Mouse (Mus musculus) lung, embryonic 15.5 days (tissue): ENCODE measurements around the gene Flnb. TPM values are rescaled to one million over a fixed set of nuclear protein-coding genes. Genes with fewer than 3 reads are reported as not detected.

Experiments used
- ATAC-seq: fragments of 200-750 bp; cut with Nextera tagmentation; 2 replicates; pipeline ENCODE4 v1.8.0; 2017; ENCODE audit warnings: moderate number of reproducible peaks, borderline replicate concordance; ENCODE audit not compliant: low FRiP score, low TSS enrichment; ENCODE audit errors: extremely low read depth
- H3K27ac ChIP-seq: fragments of 300-500 bp; sonication (generic); 2 replicates; pipeline ENCODE4 v1.5.1; 2015; ENCODE audit warnings: moderate library complexity, mild to moderate bottlenecking, inconsistent platforms
- H3K27me3 ChIP-seq: fragments of 300-500 bp; sonication (generic); 2 replicates; pipeline ENCODE4 v1.6.1; 2015; ENCODE audit warnings: inconsistent platforms
- H3K36me3 ChIP-seq: fragments of 300-500 bp; sonication (generic); 2 replicates; pipeline ENCODE4 v1.6.1; 2015; ENCODE audit warnings: inconsistent platforms
- H3K4me1 ChIP-seq: fragments of 300-500 bp; sonication (generic); 2 replicates; pipeline ENCODE4 v1.6.1; 2015; ENCODE audit warnings: inconsistent platforms
- H3K4me2 ChIP-seq: fragments of 300-500 bp; sonication (generic); 2 replicates; pipeline ENCODE4 v1.6.1; 2015; ENCODE audit warnings: inconsistent platforms, mild to moderate bottlenecking, moderate library complexity
- H3K4me3 ChIP-seq: fragments of 300-500 bp; sonication (generic); 2 replicates; pipeline ENCODE4 v1.5.1; 2015; ENCODE audit warnings: mild to moderate bottlenecking, inconsistent platforms
- H3K9ac ChIP-seq: fragments of 300-500 bp; sonication (generic); 2 replicates; pipeline ENCODE4 v1.6.1; 2015; ENCODE audit warnings: inconsistent platforms
- H3K9me3 ChIP-seq: fragments of 300-500 bp; sonication (generic); 2 replicates; pipeline ENCODE4 v1.6.1; 2016; ENCODE audit warnings: inconsistent platforms
- WGBS: fragments of 180-500 bp; shearing (Covaris S2); methylation state at CpG from one replicate; pipeline ENCODE4 v1.1.7; 2015; 5-methylcytosine and 5-hydroxymethylcytosine counted together
- polyA plus RNA-seq: library from polyadenylated mRNA; unstranded; fragments of >200 nt; fragmentation: Nextera tagmentation; extraction: Ambion mirVana; gene quantifications from 2 replicates; pipeline ENCODE4 v1.2.1, GENCODE M21; 2015

Flnb gene
- polyA plus RNA-seq, 1 experiment from 2014 or later = 14.8 TPM

GRCm38 (mm10) chr14:7989371-7989770 is 171.6 kb downstream of the Flnb start:
- no peak for ATAC-seq
- WGBS = 56% methylated on average over 1 of the region's 1 CpGs

DNA sequence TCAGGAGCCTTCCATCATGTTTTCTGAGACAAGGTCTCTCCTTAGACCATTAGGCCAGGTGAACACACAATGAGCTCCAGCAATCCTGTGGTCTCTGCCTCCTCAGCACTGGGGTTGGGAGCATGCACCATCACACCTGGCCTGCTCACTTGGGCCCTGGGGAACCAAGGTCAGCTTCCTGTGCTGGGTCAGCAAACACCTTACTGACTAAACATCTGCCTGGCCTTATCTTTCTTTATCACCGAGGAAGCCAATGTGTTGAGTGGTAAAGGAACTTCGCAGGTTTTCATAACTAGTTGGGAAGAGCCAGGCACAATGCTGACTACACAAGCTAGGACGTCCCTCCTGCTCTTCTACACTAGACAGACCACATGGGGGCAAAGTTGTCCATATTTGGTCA is 172.2 kb downstream of the Flnb start:
- ATAC-seq = no peak
- Histone ChIP-seq H3K9me3 (no peaks in the 10 kb centered on the region), H3K4me2 (no peak overlapping the region), H3K4me3 (no peak overlapping the region), H3K27ac (no peak overlapping the region), H3K9ac (no peak overlapping the region), H3K27me3 (no peaks in the 10 kb centered on the region), H3K36me3 (no peaks in the 10 kb centered on the region), H3K4me1 (no peaks in the 10 kb centered on the region)
- WGBS = 43% methylated on average over 3 of the region's 3 CpGs

More at GRCm38 (mm10) chr14:7989371-7989770, 171.6 kb downstream of the Flnb start:
- Histone ChIP-seq H3K9me3 (no peaks in the 10 kb centered on the region), H3K4me3 (no peak overlapping the region), H3K4me2 (no peak overlapping the region), H3K27ac (no peak overlapping the region), H3K36me3 (no peaks in the 10 kb centered on the region), H3K4me1 (no peaks in the 10 kb centered on the region), H3K9ac (no peak overlapping the region), H3K27me3 (no peaks in the 10 kb centered on the region)

- WGBS = 80% methylated on average over 5 of the region's 5 CpGs
- Histone ChIP-seq H3K4me1 (no peaks in the 10 kb centered on the region), H3K4me3 (no peak overlapping the region), H3K4me2 (no peak overlapping the region), H3K27me3 (no peaks in the 10 kb centered on the region), H3K9ac (no peak overlapping the region), H3K9me3 (no peaks in the 10 kb centered on the region), H3K36me3 (no peaks in the 10 kb centered on the region), H3K27ac (no peak overlapping the region)
- ATAC-seq = no peak
Observed at GRCm38 (mm10) chr14:7991108-7991776, 173.5 kb downstream of the Flnb start.

- ATAC-seq = no peak
- H3K4me1 ChIP-seq = peaks cover 4% of the 10 kb centered on the region; the same call in 1 of the 2 replicates
Observed at GRCm38 (mm10) chr14:7992158-7992557, 174.4 kb downstream of the Flnb start.

DNA sequence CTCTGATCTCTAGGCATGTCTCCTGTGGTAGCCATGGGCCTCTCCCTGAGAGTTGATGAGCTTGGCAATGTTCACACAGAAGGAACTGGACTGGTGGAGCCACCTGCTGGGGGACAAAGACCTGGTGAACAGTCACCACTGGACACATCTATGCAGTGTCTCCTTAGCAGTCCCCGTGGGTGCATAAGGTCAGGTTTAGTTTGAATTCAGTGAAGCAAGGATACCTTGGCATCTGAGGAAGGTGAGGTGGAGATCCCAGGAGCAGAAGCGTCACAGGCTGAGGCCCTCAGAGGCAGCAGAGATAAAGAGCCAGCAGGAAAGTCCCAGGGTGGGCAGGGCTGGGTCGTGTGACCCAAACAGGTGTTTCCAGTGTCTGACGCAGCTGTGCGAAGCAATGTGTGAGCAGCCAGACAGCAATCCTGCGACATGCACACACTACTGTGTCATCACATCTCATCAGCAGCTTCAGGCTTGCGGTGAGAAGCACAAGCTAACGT is 176.6 kb downstream of the Flnb start, which contains the start of gene Dnase1l3:
TSS of gene Dnase1l3 (minus strand) at position 303 of the 497 bp plus-strand sequence.
- no peak within 1 kb of the TSS for H3K4me2 ChIP-seq
- H3K4me3 ChIP-seq = no peak within 1 kb of the TSS
- H3K9me3 ChIP-seq = no peaks in the 10 kb centered on the region
- no peak for ATAC-seq
- H3K4me1 ChIP-seq = peaks cover 4% of the 10 kb centered on the region; the same call in 1 of the 2 replicates
- H3K27ac ChIP-seq = no peak within 1 kb of the TSS
- WGBS = 50% methylated on average over 8 of the region's 8 CpGs
- H3K9ac ChIP-seq = no peak within 1 kb of the TSS
- peaks cover 7% of the 10 kb centered on the region for H3K27me3 ChIP-seq
- no peaks in the 10 kb centered on the region for H3K36me3 ChIP-seq

More at GRCm38 (mm10) chr14:7992158-7992557, 174.4 kb downstream of the Flnb start:
- Histone ChIP-seq H3K36me3 (no peaks in the 10 kb centered on the region), H3K4me2 (no peak overlapping the region), H3K4me3 (no peak overlapping the region), H3K9me3 (no peaks in the 10 kb centered on the region), H3K9ac (no peak overlapping the region), H3K27me3 (no peaks in the 10 kb centered on the region), H3K27ac (no peak overlapping the region)
- WGBS = 53% methylated on average over 6 of the region's 6 CpGs

GRCm38 (mm10) chr14:7997255-7997696 is 179.5 kb downstream of the Flnb start:
- H3K4me3 ChIP-seq = no peak overlapping the region
- H3K9ac ChIP-seq = no peak overlapping the region
- ATAC-seq = 0 out of 2 replicates have a peak, but pooled peaks have one; percentile 28
- WGBS = 2% methylated on average over 15 of the region's 15 CpGs
- H3K4me1 ChIP-seq = peaks cover 4% of the 10 kb centered on the region; the same call in 1 of the 2 replicates
- H3K9me3 ChIP-seq = no peaks in the 10 kb centered on the region
- H3K4me2 ChIP-seq = peak overlapping the region; percentile 46
- peaks cover 34% of the 10 kb centered on the region for H3K27me3 ChIP-seq
- H3K36me3 ChIP-seq = no peaks in the 10 kb centered on the region
- H3K27ac ChIP-seq = no peak overlapping the region

DNA sequence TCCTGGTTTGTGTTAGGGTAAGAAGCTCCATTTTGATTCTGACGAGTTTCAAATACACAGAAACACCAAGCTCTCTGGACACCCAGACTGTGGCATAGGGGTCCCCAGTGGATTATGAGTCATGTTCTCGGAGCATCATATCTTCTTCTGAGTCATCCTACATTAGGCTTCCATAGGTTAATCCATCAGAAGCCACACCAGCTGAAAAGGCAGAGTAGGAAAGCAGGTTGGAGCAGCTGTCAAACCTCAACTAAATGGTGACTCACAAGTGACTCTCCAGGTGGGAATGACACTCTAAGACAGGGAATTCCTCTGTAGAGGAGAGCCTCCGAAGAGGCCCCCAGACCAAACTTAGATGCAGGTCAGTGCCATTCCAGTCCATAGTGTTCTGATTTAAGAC is 181.3 kb downstream of the Flnb start:
- ATAC-seq = no peak
- Histone ChIP-seq H3K4me1 (peaks cover 15% of the 10 kb centered on the region), H3K36me3 (no peaks in the 10 kb centered on the region), H3K4me3 (no peak overlapping the region), H3K9ac (no peak overlapping the region), H3K27me3 (peaks cover 43% of the 10 kb centered on the region), H3K27ac (no peak overlapping the region), H3K9me3 (no peaks in the 10 kb centered on the region), H3K4me2 (no peak overlapping the region)
- WGBS = 60% methylated on average over 3 of the region's 3 CpGs

GRCm38 (mm10) chr14:7999435-7999834 is 181.7 kb downstream of the Flnb start:
- no peaks in the 10 kb centered on the region for H3K9me3 ChIP-seq
- peaks cover 15% of the 10 kb centered on the region for H3K4me1 ChIP-seq
- H3K27me3 ChIP-seq = peaks cover 45% of the 10 kb centered on the region
- no peak for ATAC-seq
- H3K27ac ChIP-seq = no peak overlapping the region
- WGBS = 57% methylated on average over 5 of the region's 5 CpGs
- no peak overlapping the region for H3K4me2 ChIP-seq
- H3K36me3 ChIP-seq = no peaks in the 10 kb centered on the region
- H3K9ac ChIP-seq = no peak overlapping the region
- H3K4me3 ChIP-seq = no peak overlapping the region

GRCm38 (mm10) chr14:8000247-8000646 is 182.5 kb downstream of the Flnb start:
- no peak for ATAC-seq
- H3K4me1 ChIP-seq = peaks cover 15% of the 10 kb centered on the region
- H3K27me3 ChIP-seq = peaks cover 45% of the 10 kb centered on the region
- no peak overlapping the region for H3K4me3 ChIP-seq
- no peaks in the 10 kb centered on the region for H3K9me3 ChIP-seq
- 75% methylated on average over 5 of the region's 5 CpGs for WGBS
- no peaks in the 10 kb centered on the region for H3K36me3 ChIP-seq
- no peak overlapping the region for H3K27ac ChIP-seq
- H3K4me2 ChIP-seq = no peak overlapping the region
- no peak overlapping the region for H3K9ac ChIP-seq

Other genes with a start within 250 kb of the Flnb start
- gene Gm3558, start 249.4 kb upstream of the Flnb start, polyA plus RNA-seq = 0.15 and 0.31 TPM in 2 replicates
- gene Gm10338, start 222.4 kb upstream of the Flnb start, polyA plus RNA-seq = not detected in 2 replicates
- not detected in 2 replicates for gene Gm10128, start 174.0 kb upstream of the Flnb start, polyA plus RNA-seq
- gene Gm26661, start 26.4 kb upstream of the Flnb start, polyA plus RNA-seq = not detected in 2 replicates
- not detected in 2 replicates for gene Gm45521, start 139.3 kb downstream of the Flnb start, polyA plus RNA-seq
- 0.10 and 0.31 TPM in 2 replicates for gene Dnase1l3, start 176.6 kb downstream of the Flnb start, polyA plus RNA-seq
- 13.0 and 15.7 TPM in 2 replicates for gene Abhd6, start 184.9 kb downstream of the Flnb start, polyA plus RNA-seq